Mouse (Mus musculus): Measurements from ENCODE around the gene Olfr1241. TPM values are rescaled to one million over a fixed set of nuclear protein-coding genes. Genes with fewer than 3 reads are reported as not detected.

The Olfr1241 gene
- total RNA-seq (2021) = not detected
- long read RNA-seq, experiment 1 = 0 reads
- long read RNA-seq, experiment 2 = 0 reads

GRCm38 (mm10) chr2:89487026-89487425 is at the start of gene Olfr1241:
TSS of gene Olfr1241 (minus strand) at chr2:89487126.
- TF ChIP-seq CTCF (conservative IDR thresholded peaks at IDR 0.05) = no peak
- no peak for DNase-seq (ENCODE audit: low spot score in 2 of 2)
- Histone ChIP-seq H3K4me3 (no peak within 1 kb of the TSS), H3K27ac (no peak within 1 kb of the TSS)

GRCm38 (mm10) chr2:89531387-89531786 is 44.5 kb upstream of the Olfr1241 start, which contains the start of gene Olfr1243:
TSS of gene Olfr1243 (minus strand) at chr2:89531487.
- DNase-seq (ENCODE audit: low spot score in 2 of 2) = no peak
- TF ChIP-seq CTCF (conservative IDR thresholded peaks at IDR 0.05) = no peak

GRCm38 (mm10) chr2:89498235-89498634 is 11.3 kb upstream of the Olfr1241 start, which contains the start of gene Olfr1242:
TSS of gene Olfr1242 (minus strand) at chr2:89498335.
- H3K27ac ChIP-seq = no peak within 1 kb of the TSS
- no peak for TF ChIP-seq CTCF (conservative IDR thresholded peaks at IDR 0.05)
- DNase-seq (ENCODE audit: low spot score in 2 of 2) = no peak
- no peak within 1 kb of the TSS for H3K4me3 ChIP-seq

More at GRCm38 (mm10) chr2:89531387-89531786, 44.5 kb upstream of the Olfr1241 start, which contains the start of gene Olfr1243:
- no peak within 1 kb of the TSS for H3K27ac ChIP-seq
- H3K4me3 ChIP-seq = no peak within 1 kb of the TSS

GRCm38 (mm10) chr2:89442900-89443299 is 44.0 kb downstream of the Olfr1241 start, which contains the start of gene Olfr1240:
TSS of gene Olfr1240 (minus strand) at chr2:89443000.
- no peak for DNase-seq (ENCODE audit: low spot score in 2 of 2)
- Histone ChIP-seq H3K4me3 (no peak within 1 kb of the TSS), H3K27ac (no peak within 1 kb of the TSS)
- TF ChIP-seq CTCF (conservative IDR thresholded peaks at IDR 0.05) = no peak

Other genes starting within 250 kb of the Olfr1241 start
- gene Olfr1228, start 233.1 kb downstream of the Olfr1241 start, total RNA-seq (2021) = not detected
- not detected for gene Olfr1229, start 199.1 kb downstream of the Olfr1241 start, total RNA-seq (2021)
- gene Olfr1230, start 189.9 kb downstream of the Olfr1241 start, total RNA-seq (2021) = not detected
- gene Olfr1231, start 180.1 kb downstream of the Olfr1241 start, total RNA-seq (2021) = not detected
- not detected for gene Olfr1232, start 157.5 kb downstream of the Olfr1241 start, total RNA-seq (2021)
- gene Olfr1233, start 144.7 kb downstream of the Olfr1241 start, total RNA-seq (2021) = not detected
- not detected for gene Olfr1234, start 122.3 kb downstream of the Olfr1241 start, total RNA-seq (2021)
- gene Olfr1238, start 77.5 kb downstream of the Olfr1241 start, total RNA-seq (2021) = not detected
- not detected for gene Olfr1239, start 66.7 kb downstream of the Olfr1241 start, total RNA-seq (2021)
- not detected for gene Olfr1240, start 44.1 kb downstream of the Olfr1241 start, total RNA-seq (2021)
- gene Olfr1242, start 11.2 kb upstream of the Olfr1241 start, total RNA-seq (2021) = not detected
- gene Olfr1243, start 44.4 kb upstream of the Olfr1241 start, total RNA-seq (2021) = not detected
- not detected for gene Olfr1245, start 91.3 kb upstream of the Olfr1241 start, total RNA-seq (2021)
- not detected for gene Olfr1246, start 106.0 kb upstream of the Olfr1241 start, total RNA-seq (2021)
- under 1 TPM; 0.10 TPM for gene Olfr1247, start 127.0 kb upstream of the Olfr1241 start, total RNA-seq (2021)
- not detected for gene Olfr1248, start 131.1 kb upstream of the Olfr1241 start, total RNA-seq (2021)
- gene Olfr1249, start 147.9 kb upstream of the Olfr1241 start, total RNA-seq (2021) = not detected
- gene Olfr1250, start 174.3 kb upstream of the Olfr1241 start, total RNA-seq (2021) = not detected
- gene Olfr1251, start 184.8 kb upstream of the Olfr1241 start, total RNA-seq (2021) = not detected
- not detected for gene Olfr1252, start 237.9 kb upstream of the Olfr1241 start, total RNA-seq (2021)